Mouse (Mus musculus) intestine, embryonic 16.5 days (tissue): ENCODE results near the gene Col19a1. TPM values are rescaled to one million over a fixed set of nuclear protein-coding genes. Genes with fewer than 3 reads are reported as not detected.
"Not testable (repeated sequence)": the region's sequence is repeated elsewhere in the genome, so short reads cannot be mapped to it uniquely, and the experiment has no call there.

ENCODE experiments used
- ATAC-seq: fragments of 200-750 bp; cut with Nextera tagmentation; 2 replicates; pipeline ENCODE4 v1.8.0; 2017; ENCODE audit warnings: moderate TSS enrichment, moderate library complexity
- H3K27ac ChIP-seq: fragments of 300-500 bp; sonication (generic); 2 replicates; pipeline ENCODE4 v1.5.1; 2014; ENCODE audit warnings: mild to moderate bottlenecking, low read length
- H3K27me3 ChIP-seq: fragments of 300-500 bp; sonication (generic); replicated peaks from 2 replicates; pipeline ENCODE4 v1.6.1; 2014; ENCODE audit warnings: low read length, control low read depth, mixed read lengths; ENCODE audit not compliant: control insufficient read depth, insufficient read depth
- H3K36me3 ChIP-seq: fragments of 300-500 bp; sonication (generic); 2 replicates; pipeline ENCODE4 v1.6.1; 2014; ENCODE audit warnings: low read length, control low read depth; ENCODE audit not compliant: control insufficient read depth, insufficient read depth
- H3K4me1 ChIP-seq: fragments of 300-500 bp; sonication (generic); 2 replicates; pipeline ENCODE4 v1.6.1; 2014; ENCODE audit warnings: low read length, control low read depth, mixed read lengths; ENCODE audit not compliant: control insufficient read depth, insufficient read depth
- H3K4me2 ChIP-seq: fragments of 300-500 bp; sonication (generic); 2 replicates; pipeline ENCODE4 v1.6.1; 2014; ENCODE audit warnings: low read depth, low read length, control low read depth
- H3K4me3 ChIP-seq: fragments of 300-500 bp; sonication (generic); 2 replicates; pipeline ENCODE4 v1.5.1; 2014; ENCODE audit warnings: mild to moderate bottlenecking, low read length
- H3K9ac ChIP-seq: fragments of 300-500 bp; sonication (generic); 2 replicates; pipeline ENCODE4 v1.6.1; 2014; ENCODE audit warnings: low read depth, low read length
- H3K9me3 ChIP-seq: fragments of 300-500 bp; sonication (generic); 2 replicates; pipeline ENCODE4 v1.6.1; 2016; ENCODE audit warnings: low read length, control low read depth; ENCODE audit not compliant: control insufficient read depth
- WGBS: fragments of 180-500 bp; shearing (Covaris S2); extraction: QIAGEN DNeasy Blood & Tissue Kit; methylation state at CpG from one replicate; pipeline ENCODE4 v1.1.7; 2014; 5-methylcytosine and 5-hydroxymethylcytosine counted together
- polyA plus RNA-seq: library from polyadenylated mRNA; unstranded; fragments of >200 nt; fragmentation: Nextera tagmentation; extraction: Ambion mirVana; gene quantifications from 2 replicates; pipeline ENCODE4 v1.2.1, GENCODE M21; 2015

Gene Col19a1
- polyA plus RNA-seq = 0.42 and 0.54 TPM in 2 replicates

- no peaks in the 10 kb centered on the region for H3K9me3 ChIP-seq
- no peaks in the 10 kb centered on the region for H3K36me3 ChIP-seq
- WGBS = 1% methylated on average over 22 of the region's 22 CpGs
- H3K4me3 ChIP-seq = peak within 1 kb of the TSS; percentile 53
- peak within 1 kb of the TSS; percentile 91 for H3K4me2 ChIP-seq
- peaks cover 3% of the 10 kb centered on the region; the same call in 1 of the 2 replicates for H3K4me1 ChIP-seq
- no peak within 1 kb of the TSS for H3K27ac ChIP-seq
- ATAC-seq = 0 out of 2 replicates have a peak, but pooled peaks have one; percentile 38
- peaks cover 26% of the 10 kb centered on the region for H3K27me3 ChIP-seq
- peak within 1 kb of the TSS; percentile 64 for H3K9ac ChIP-seq
These were observed at the start of gene Col19a1 for GRCm38 (mm10) chr1:24587141-24587541. TSS of gene Col19a1 (minus strand) at chr1:24587472.

GRCm38 (mm10) chr1:24633553-24634132 is 46.4 kb upstream of the Col19a1 start:
- Histone ChIP-seq H3K4me1 (no peaks in the 10 kb centered on the region), H3K36me3 (no peaks in the 10 kb centered on the region), H3K27ac (no peak overlapping the region), H3K27me3 (no peaks in the 10 kb centered on the region), H3K4me2 (no peak overlapping the region), H3K9me3 (no peaks in the 10 kb centered on the region), H3K9ac (no peak overlapping the region), H3K4me3 (no peak overlapping the region)
- peak; percentile 40; the same call in 1 of the 2 replicates for ATAC-seq
- 30% methylated on average over 14 of the region's 14 CpGs for WGBS

GRCm38 (mm10) chr1:24612556-24612955 is 25.3 kb upstream of the Col19a1 start:
- WGBS = under 1% methylated on average over 1 of the region's 2 CpGs
- ATAC-seq, H3K27me3 ChIP-seq, H3K9ac ChIP-seq, H3K27ac ChIP-seq, H3K4me2 ChIP-seq, H3K9me3 ChIP-seq, H3K36me3 ChIP-seq, H3K4me3 ChIP-seq, H3K4me1 ChIP-seq: not testable (repeated sequence)

- 94% methylated on average over 19 of the region's 19 CpGs for WGBS
- no peaks in the 10 kb centered on the region for H3K4me1 ChIP-seq
- H3K36me3 ChIP-seq = no peaks in the 10 kb centered on the region
- H3K4me2 ChIP-seq = no peak overlapping the region
- no peak overlapping the region for H3K27ac ChIP-seq
- ATAC-seq = no peak
- no peaks in the 10 kb centered on the region for H3K27me3 ChIP-seq
- H3K9ac ChIP-seq = no peak overlapping the region
- H3K4me3 ChIP-seq = no peak overlapping the region
- peaks cover 5% of the 10 kb centered on the region; the same call in 1 of the 2 replicates for H3K9me3 ChIP-seq
These were observed 7.8 kb upstream of the Col19a1 start for GRCm38 (mm10) chr1:24595096-24595495.

- peak overlapping the region; percentile 64 for H3K9ac ChIP-seq
- peaks cover 3% of the 10 kb centered on the region; the same call in 1 of the 2 replicates for H3K4me1 ChIP-seq
- H3K4me3 ChIP-seq = peak overlapping the region; percentile 53
- ATAC-seq = peak; percentile 79
- H3K4me2 ChIP-seq = peak overlapping the region; percentile 91
- H3K27me3 ChIP-seq = peaks cover 26% of the 10 kb centered on the region
- no peaks in the 10 kb centered on the region for H3K36me3 ChIP-seq
- H3K9me3 ChIP-seq = no peaks in the 10 kb centered on the region
- under 1% methylated on average over 71 of the region's 72 CpGs for WGBS
- H3K27ac ChIP-seq = no peak overlapping the region
These were observed 717 bp downstream of the Col19a1 start for GRCm38 (mm10) chr1:24586370-24587140.

GRCm38 (mm10) chr1:24572602-24573001 is 14.7 kb downstream of the Col19a1 start:
- Histone ChIP-seq H3K4me3 (no peak overlapping the region), H3K27ac (no peak overlapping the region), H3K4me2 (no peak overlapping the region), H3K27me3 (no peaks in the 10 kb centered on the region), H3K9ac (no peak overlapping the region), H3K4me1 (no peaks in the 10 kb centered on the region), H3K9me3 (no peaks in the 10 kb centered on the region), H3K36me3 (no peaks in the 10 kb centered on the region)
- 68% methylated on average over 8 of the region's 8 CpGs for WGBS
- no peak for ATAC-seq

- WGBS = 47% methylated on average over 2 of the region's 2 CpGs
- H3K36me3 ChIP-seq = no peaks in the 10 kb centered on the region
- ATAC-seq = no peak
These were observed 23.2 kb downstream of the Col19a1 start for GRCm38 (mm10) chr1:24564113-24564512.

GRCm38 (mm10) chr1:24558005-24558404 is 29.3 kb downstream of the Col19a1 start:
- Histone ChIP-seq H3K27me3 (no peaks in the 10 kb centered on the region), H3K36me3 (no peaks in the 10 kb centered on the region), H3K9me3 (no peaks in the 10 kb centered on the region), H3K27ac (no peak overlapping the region), H3K9ac (no peak overlapping the region), H3K4me2 (no peak overlapping the region), H3K4me1 (no peaks in the 10 kb centered on the region), H3K4me3 (no peak overlapping the region)
- ATAC-seq = no peak
- WGBS = 59% methylated on average over 10 of the region's 10 CpGs

More at GRCm38 (mm10) chr1:24564113-24564512, 23.2 kb downstream of the Col19a1 start:
- H3K9me3 ChIP-seq = no peaks in the 10 kb centered on the region
- no peak overlapping the region for H3K9ac ChIP-seq
- H3K4me1 ChIP-seq = no peaks in the 10 kb centered on the region
- H3K4me3 ChIP-seq = no peak overlapping the region
- no peaks in the 10 kb centered on the region for H3K27me3 ChIP-seq
- H3K4me2 ChIP-seq = no peak overlapping the region
- H3K27ac ChIP-seq = no peak overlapping the region

GRCm38 (mm10) chr1:24553462-24553861 is 33.8 kb downstream of the Col19a1 start:
- no peak for ATAC-seq
- WGBS = 33% methylated on average over 4 of the region's 4 CpGs
- H3K36me3 ChIP-seq = no peaks in the 10 kb centered on the region
- H3K27ac ChIP-seq = no peak overlapping the region
- no peak overlapping the region for H3K4me3 ChIP-seq
- H3K9ac ChIP-seq = no peak overlapping the region
- no peaks in the 10 kb centered on the region for H3K27me3 ChIP-seq
- H3K4me2 ChIP-seq = no peak overlapping the region
- H3K4me1 ChIP-seq = no peaks in the 10 kb centered on the region
- H3K9me3 ChIP-seq = no peaks in the 10 kb centered on the region
